Mouse (Mus musculus) liver, adult 2 months (tissue): ENCODE measurements around the gene Scgn.

ENCODE experiments used
- CTCF ChIP-seq: fragments of 200-500 bp; IDR thresholded peaks from 2 replicates; pipeline ENCODE4 v1.5.1; 2011; ENCODE audit warnings: low read depth, low read length, control low read depth
- POLR2A ChIP-seq: fragments of 200-500 bp; IDR thresholded peaks from 2 replicates; pipeline ENCODE4 v1.6.1; 2011; ENCODE audit warnings: low read length, control low read depth; ENCODE audit not compliant: insufficient read depth; ENCODE audit errors: extremely low read depth

DNA sequence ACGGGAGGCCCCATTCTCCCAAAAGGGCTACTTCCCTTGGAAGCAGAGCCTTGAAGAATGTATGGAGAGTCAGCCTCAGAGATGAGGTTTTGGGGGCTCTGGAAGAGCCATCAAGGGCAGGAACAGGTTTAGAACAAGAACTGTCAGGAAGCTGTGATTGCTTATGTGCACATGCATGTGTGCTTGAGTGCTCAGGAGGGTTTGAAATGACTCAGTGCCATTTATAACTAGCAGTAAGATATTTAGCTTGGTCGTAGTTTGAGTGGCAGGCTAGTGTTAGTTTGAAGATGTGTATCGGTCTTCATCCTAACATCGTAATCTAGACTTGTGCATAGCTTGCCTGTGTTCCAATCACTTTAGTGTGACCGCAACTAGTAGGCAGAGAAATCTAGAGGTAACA is 84.1 kb downstream of the Scgn start:
- no peak for TF ChIP-seq POLR2A
- no peak for TF ChIP-seq CTCF
